Mouse (Mus musculus): ENCODE results near the gene Metrnl. TPM values are rescaled to one million over a fixed set of nuclear protein-coding genes. Genes with fewer than 3 reads are reported as not detected.
A peak's percentile ranks its signal among the peaks of the same experiment; 100 is the strongest.

Gene Metrnl
- polyA plus RNA-seq, 1 experiment from 2014 or later, result 62.4 TPM

GRCm38 (mm10) chr11:121712987-121713386 is 11.6 kb downstream of the Metrnl start:
- WGBS, result 60% methylated on average over 6 of the region's 6 CpGs
- Histone ChIP-seq H3K4me3 (ENCODE audit: low read depth, low read length) (no peak overlapping the region), H3K4me2 (replicated peaks; ENCODE audit: low read depth) (no peak overlapping the region; the same call in 1 of the 2 replicates), H3K36me3 (ENCODE audit: control insufficient read depth, insufficient read depth, low read length) (peaks cover 16% of the 10 kb centered on the region), H3K9me3 (ENCODE audit: control insufficient read depth, low read length) (no peaks in the 10 kb centered on the region), H3K27me3 (ENCODE audit: control insufficient read depth, insufficient read depth, low read length) (no peaks in the 10 kb centered on the region), H3K27ac (replicated peaks) (peak overlapping the region; percentile 81), H3K4me1 (replicated peaks; ENCODE audit: control insufficient read depth, insufficient read depth) (peaks cover 2% of the 10 kb centered on the region; the same call in 1 of the 2 replicates), H3K9ac (ENCODE audit: low read length) (no peak overlapping the region)
- ATAC-seq (ENCODE audit: low FRiP score, low TSS enrichment) (peak; percentile 67), DNase-seq (ENCODE audit: low spot score) (peak; percentile 80)
- no peak for TF ChIP-seq EP300 (optimal IDR thresholded peaks at IDR 0.05)
- TF ChIP-seq CTCF (IDR thresholded peaks at IDR 0.05; ENCODE audit: low read depth), result no peak

GRCm38 (mm10) chr11:121713569-121713968 is 12.2 kb downstream of the Metrnl start:
- H3K4me2 ChIP-seq (replicated peaks; ENCODE audit: low read depth), result no peak overlapping the region
- H3K27ac ChIP-seq (replicated peaks), result peak overlapping the region; percentile 81
- 69% methylated on average over 2 of the region's 2 CpGs for WGBS

GRCm38 (mm10) chr11:121714745-121715485 is 13.6 kb downstream of the Metrnl start:
- H3K9ac ChIP-seq (ENCODE audit: low read length), result no peak overlapping the region
- WGBS, result 52% methylated on average over 2 of the region's 2 CpGs
- peak; percentile 76 for ATAC-seq (ENCODE audit: low FRiP score, low TSS enrichment)
- no peaks in the 10 kb centered on the region for H3K27me3 ChIP-seq (ENCODE audit: control insufficient read depth, insufficient read depth, low read length)
- peak; percentile 56 for DNase-seq (ENCODE audit: low spot score)
- H3K36me3 ChIP-seq (ENCODE audit: control insufficient read depth, insufficient read depth, low read length), result peaks cover 16% of the 10 kb centered on the region
- no peak overlapping the region for H3K4me3 ChIP-seq (ENCODE audit: low read depth, low read length)
- H3K27ac ChIP-seq (replicated peaks), result peak overlapping the region; percentile 81
- peaks cover 2% of the 10 kb centered on the region; the same call in 1 of the 2 replicates for H3K4me1 ChIP-seq (replicated peaks; ENCODE audit: control insufficient read depth, insufficient read depth)
- TF ChIP-seq CTCF (IDR thresholded peaks at IDR 0.05; ENCODE audit: low read depth) (no peak), EP300 (optimal IDR thresholded peaks at IDR 0.05) (no peak)
- no peaks in the 10 kb centered on the region for H3K9me3 ChIP-seq (ENCODE audit: control insufficient read depth, low read length)
- H3K4me2 ChIP-seq (replicated peaks; ENCODE audit: low read depth), result no peak overlapping the region

More at GRCm38 (mm10) chr11:121713569-121713968, 12.2 kb downstream of the Metrnl start:
- no peaks in the 10 kb centered on the region for H3K9me3 ChIP-seq (ENCODE audit: control insufficient read depth, low read length)
- H3K27me3 ChIP-seq (ENCODE audit: control insufficient read depth, insufficient read depth, low read length), result no peaks in the 10 kb centered on the region
- H3K4me3 ChIP-seq (ENCODE audit: low read depth, low read length), result no peak overlapping the region
- no peak for TF ChIP-seq EP300 (optimal IDR thresholded peaks at IDR 0.05)
- TF ChIP-seq CTCF (IDR thresholded peaks at IDR 0.05; ENCODE audit: low read depth), result no peak
- peaks cover 2% of the 10 kb centered on the region; the same call in 1 of the 2 replicates for H3K4me1 ChIP-seq (replicated peaks; ENCODE audit: control insufficient read depth, insufficient read depth)
- ATAC-seq (ENCODE audit: low FRiP score, low TSS enrichment), result no peak
- DNase-seq (ENCODE audit: low spot score), result peak; percentile 33
- peaks cover 16% of the 10 kb centered on the region for H3K36me3 ChIP-seq (ENCODE audit: control insufficient read depth, insufficient read depth, low read length)
- H3K9ac ChIP-seq (ENCODE audit: low read length), result no peak overlapping the region

- no peak overlapping the region for H3K9ac ChIP-seq (ENCODE audit: low read length)
- peaks cover 14% of the 10 kb centered on the region for H3K36me3 ChIP-seq (ENCODE audit: control insufficient read depth, insufficient read depth, low read length)
- no peaks in the 10 kb centered on the region for H3K9me3 ChIP-seq (ENCODE audit: control insufficient read depth, low read length)
- WGBS, result 43% methylated on average over 6 of the region's 6 CpGs
- H3K27me3 ChIP-seq (ENCODE audit: control insufficient read depth, insufficient read depth, low read length), result no peaks in the 10 kb centered on the region
- H3K4me3 ChIP-seq (ENCODE audit: low read depth, low read length), result no peak overlapping the region
- DNase-seq (ENCODE audit: low spot score), result peak; percentile 79
- ATAC-seq (ENCODE audit: low FRiP score, low TSS enrichment), result peak; percentile 58
- H3K4me2 ChIP-seq (replicated peaks; ENCODE audit: low read depth), result no peak overlapping the region
- peaks cover 2% of the 10 kb centered on the region; the same call in 1 of the 2 replicates for H3K4me1 ChIP-seq (replicated peaks; ENCODE audit: control insufficient read depth, insufficient read depth)
- H3K27ac ChIP-seq (replicated peaks), result peak overlapping the region; percentile 77
- TF ChIP-seq CTCF (IDR thresholded peaks at IDR 0.05; ENCODE audit: low read depth), result no peak
- peak; percentile 41 for TF ChIP-seq EP300 (optimal IDR thresholded peaks at IDR 0.05)
Measured at GRCm38 (mm10) chr11:121717724-121718123, 16.4 kb downstream of the Metrnl start.

GRCm38 (mm10) chr11:121720752-121721151 is 19.4 kb downstream of the Metrnl start:
- H3K9ac ChIP-seq (ENCODE audit: low read length), result no peak overlapping the region
- H3K27me3 ChIP-seq (ENCODE audit: control insufficient read depth, insufficient read depth, low read length), result no peaks in the 10 kb centered on the region
- H3K4me2 ChIP-seq (replicated peaks; ENCODE audit: low read depth), result no peak overlapping the region
- 87% methylated on average over 3 of the region's 3 CpGs for WGBS
- H3K27ac ChIP-seq (replicated peaks), result no peak overlapping the region
- no peaks in the 10 kb centered on the region for H3K4me1 ChIP-seq (replicated peaks; ENCODE audit: control insufficient read depth, insufficient read depth)
- no peaks in the 10 kb centered on the region for H3K9me3 ChIP-seq (ENCODE audit: control insufficient read depth, low read length)
- TF ChIP-seq CTCF (IDR thresholded peaks at IDR 0.05; ENCODE audit: low read depth), result no peak
- TF ChIP-seq EP300 (optimal IDR thresholded peaks at IDR 0.05), result no peak
- DNase-seq (ENCODE audit: low spot score) (no peak), ATAC-seq (ENCODE audit: low FRiP score, low TSS enrichment) (no peak)
- peaks cover 11% of the 10 kb centered on the region for H3K36me3 ChIP-seq (ENCODE audit: control insufficient read depth, insufficient read depth, low read length)
- no peak overlapping the region for H3K4me3 ChIP-seq (ENCODE audit: low read depth, low read length)

- H3K4me2 ChIP-seq (replicated peaks; ENCODE audit: low read depth), result no peak overlapping the region
- no peaks in the 10 kb centered on the region for H3K36me3 ChIP-seq (ENCODE audit: control insufficient read depth, insufficient read depth, low read length)
- H3K9ac ChIP-seq (ENCODE audit: low read length), result no peak overlapping the region
- H3K4me1 ChIP-seq (replicated peaks; ENCODE audit: control insufficient read depth, insufficient read depth), result no peaks in the 10 kb centered on the region
- DNase-seq (ENCODE audit: low spot score), result no peak
- ATAC-seq (ENCODE audit: low FRiP score, low TSS enrichment), result no peak
- no peaks in the 10 kb centered on the region for H3K27me3 ChIP-seq (ENCODE audit: control insufficient read depth, insufficient read depth, low read length)
- no peaks in the 10 kb centered on the region for H3K9me3 ChIP-seq (ENCODE audit: control insufficient read depth, low read length)
- H3K4me3 ChIP-seq (ENCODE audit: low read depth, low read length), result no peak overlapping the region
- no peak for TF ChIP-seq EP300 (optimal IDR thresholded peaks at IDR 0.05)
- no peak for TF ChIP-seq CTCF (IDR thresholded peaks at IDR 0.05; ENCODE audit: low read depth)
- 64% methylated on average over 2 of the region's 2 CpGs for WGBS
- no peak overlapping the region for H3K27ac ChIP-seq (replicated peaks)
Measured at GRCm38 (mm10) chr11:121722434-121722833, 21.1 kb downstream of the Metrnl start.

All from stomach, postnatal 0 days (tissue).